Mouse (Mus musculus) cerebellum, adult 2 months (tissue): ENCODE results near the gene Susd4.

ENCODE experiments used
- CTCF ChIP-seq: fragments of 200-500 bp; IDR thresholded peaks from 2 replicates; pipeline ENCODE4 v1.5.1; 2011; ENCODE audit warnings: low read depth, mild to moderate bottlenecking, control low read depth, low read length, moderate library complexity, borderline replicate concordance; ENCODE audit not compliant: insufficient read depth
- POLR2A ChIP-seq: fragments of 200-500 bp; IDR thresholded peaks from 2 replicates; pipeline ENCODE4 v1.6.1; 2011; ENCODE audit warnings: low read length, control low read depth, borderline replicate concordance; ENCODE audit not compliant: insufficient read depth

GRCm38 (mm10) chr1:182779024-182779520 lies 15.4 kb downstream of the Susd4 start:
- TF ChIP-seq CTCF (no peak), POLR2A (no peak)
